Mouse (Mus musculus): ENCODE results near the gene Tmprss9.

DNA sequence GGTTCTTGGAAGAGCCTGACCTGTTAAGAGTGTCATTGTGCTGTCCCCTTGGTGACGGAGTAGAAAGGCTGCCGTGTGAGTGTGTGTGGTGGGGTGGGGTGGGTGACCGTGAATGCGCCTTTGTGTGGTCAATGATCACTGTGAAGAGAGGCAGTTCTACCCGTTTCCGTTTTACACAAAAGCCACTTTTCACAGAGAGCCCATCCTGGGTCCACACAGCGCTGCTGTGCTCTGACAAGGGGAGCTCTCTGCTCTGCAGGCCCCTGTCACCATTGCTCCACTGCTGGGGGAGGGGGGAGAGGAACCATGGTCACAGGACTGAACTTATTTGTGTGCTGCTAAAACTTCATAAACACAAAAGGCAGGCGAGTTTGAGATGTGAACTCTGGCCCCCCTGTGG, 14.3 kb upstream of the Tmprss9 start:
- TF ChIP-seq EP300 (IDR thresholded peaks at IDR 0.05; ENCODE audit: low read depth) (no peak), CTCF (IDR thresholded peaks at IDR 0.05; ENCODE audit: low read depth) (no peak)
